In genomic region chr7:82115646-82116045, GRCm38 (mm10) we compare ENCODE assay signal across 23 mouse cellular contexts. TPM values are rescaled to one million over a fixed set of nuclear protein-coding genes. Genes with fewer than 3 reads are reported as not detected.
DNase-seq lines count a peak whose midpoint lies in the region; ATAC-seq and TF ChIP-seq lines count a peak whose summit lies in the region.
"Had no signal": no experiment of that assay in that cellular context is flagged by ENCODE, and none has a peak within 500 bp of the region (broad histone marks: within the 10 kb centered on the region; RNA-seq: fewer than 3 reads in every experiment).

No protein-coding gene starts in this region.

- TF ChIP-seq POLR2A in brain, embryonic 14.5 days (IDR thresholded peaks at IDR 0.05; ENCODE audit: borderline replicate concordance, extremely low read depth, insufficient read depth, insufficient read length, poor library complexity, severe bottlenecking) = no peak

- peak; percentile 67 for DNase-seq in heart, adult 11 months
- DNase-seq in heart, adult 18-20 months = no peak
- peak; percentile 45 for DNase-seq in NIH3T3 (ENCODE audit: low read depth)
- DNase-seq in brain, embryonic 14.5 days (ENCODE audit: low read depth) = peak; percentile 40
- no peak for DNase-seq in thymus, postnatal 14 days
- DNase-seq: adrenal gland, adult 8-10 months; adrenal gland, postnatal 25 days; cerebellum, adult 18-20 months; cerebellum, adult 9-10 months; cerebellum, postnatal 36 days; embryo, embryonic 11 days; gastrocnemius, postnatal 10 days; gastrocnemius, postnatal 36 days; heart, postnatal 10 days; heart, postnatal 36 days had no signal

- no peak for ATAC-seq in inflammation-experienced regulatory T-cells, adult 6 months
- ATAC-seq: activated CD4-positive, CD25-positive, alpha-beta regulatory T cell, adult 4 months; CD4-positive, CD25-positive, alpha-beta regulatory T cell, adult 4 months; forebrain, embryonic 15.5 days; hindbrain, embryonic 16.5 days; intestine, embryonic 16.5 days had no signal

- TF ChIP-seq CTCF in brain, embryonic 14.5 days (IDR thresholded peaks at IDR 0.05; ENCODE audit: borderline replicate concordance, extremely low read depth, insufficient read depth, insufficient read length) = no peak

RNA-seq across cellular contexts. Expression of gene Sh3gl3, which starts 58.0 kb away (rescaled TPM):
- total RNA-seq in heart, adult 18-20 months (2021) = under 1 TPM; 0.55 to 0.57 TPM
- polyA plus RNA-seq in brain, embryonic 14.5 days (2012; rRNA removed) = 28.3 and 37.9 TPM in 2 replicates
- polyA plus RNA-seq in inflammation-experienced regulatory T-cells, adult 6 months (2017; shearing (Covaris generic)) = 1 to 10 TPM; 2.4 to 5.6 (median 4.0) TPM
- total RNA-seq: granulocyte monocyte progenitor cell, adult 5-6 weeks; MEL had no signal

Comparison
In these comparisons a context has a peak if more than half of its experiments do, and no peak if none do; other contexts are left out.
1. DNase-seq: peak in heart, adult 11 months (single experiment), NIH3T3 (single experiment) and brain, embryonic 14.5 days (single experiment); none in heart, adult 18-20 months (0 of 2) and thymus, postnatal 14 days (single experiment).